Mouse (Mus musculus) kidney, embryonic 14.5 days (tissue): ENCODE results near the gene Gskip. TPM values are rescaled to one million over a fixed set of nuclear protein-coding genes. Genes with fewer than 3 reads are reported as not detected.

Experiments used
- ATAC-seq: fragments of 200-750 bp; cut with Nextera tagmentation; 2 replicates; pipeline ENCODE4 v1.8.0; 2017; ENCODE audit warnings: moderate number of reproducible peaks, mild to moderate bottlenecking, moderate TSS enrichment, moderate library complexity; ENCODE audit not compliant: low FRiP score, low TSS enrichment
- H3K27ac ChIP-seq: fragments of 300-500 bp; sonication (generic); 2 replicates; pipeline ENCODE4 v1.5.1; 2014; ENCODE audit warnings: low read depth, mild to moderate bottlenecking, low read length, moderate library complexity, mixed read lengths
- H3K27me3 ChIP-seq: fragments of 300-500 bp; sonication (generic); 2 replicates; pipeline ENCODE4 v1.6.1; 2014; ENCODE audit warnings: mild to moderate bottlenecking, low read length; ENCODE audit not compliant: control insufficient read depth, insufficient read depth
- H3K36me3 ChIP-seq: fragments of 300-500 bp; sonication (generic); 2 replicates; pipeline ENCODE4 v1.6.1; 2014; ENCODE audit warnings: low read length, mixed read lengths; ENCODE audit not compliant: control insufficient read depth, insufficient read depth
- H3K4me1 ChIP-seq: fragments of 300-500 bp; sonication (generic); 2 replicates; pipeline ENCODE4 v1.6.1; 2014; ENCODE audit warnings: low read length, mixed read lengths; ENCODE audit not compliant: control insufficient read depth, insufficient read depth
- H3K4me2 ChIP-seq: fragments of 300-500 bp; sonication (generic); replicated peaks from 2 replicates; pipeline ENCODE4 v1.6.1; 2014; ENCODE audit warnings: low read depth, mild to moderate bottlenecking, low read length
- H3K4me3 ChIP-seq: fragments of 300-500 bp; sonication (generic); 2 replicates; pipeline ENCODE4 v1.5.1; 2014; ENCODE audit warnings: mild to moderate bottlenecking, low read length
- H3K9ac ChIP-seq: fragments of 300-500 bp; sonication (generic); 2 replicates; pipeline ENCODE4 v1.6.1; 2014; ENCODE audit warnings: low read depth, mild to moderate bottlenecking, low read length, moderate library complexity
- H3K9me3 ChIP-seq: fragments of 300-500 bp; sonication (generic); 2 replicates; pipeline ENCODE4 v1.6.1; 2016; ENCODE audit warnings: low read length; ENCODE audit not compliant: control insufficient read depth
- WGBS: fragments of 180-500 bp; shearing (Covaris S2); extraction: QIAGEN DNeasy Blood & Tissue Kit; methylation state at CpG from one replicate; pipeline ENCODE4 v1.1.7; 2014; 5-methylcytosine and 5-hydroxymethylcytosine counted together
- polyA plus RNA-seq: library from polyadenylated mRNA; unstranded; fragments of >200 nt; fragmentation: Nextera tagmentation; extraction: Ambion mirVana; gene quantifications from 2 replicates; pipeline ENCODE4 v1.2.1, GENCODE M21; 2014

Gskip gene
- polyA plus RNA-seq, 1 experiment from 2014 or later = 29.6 TPM

- peak; percentile 94 for ATAC-seq
- Histone ChIP-seq H3K36me3 (peaks cover 7% of the 10 kb centered on the region; the same call in 1 of the 2 replicates), H3K9me3 (no peaks in the 10 kb centered on the region), H3K4me1 (peaks cover 12% of the 10 kb centered on the region; the same call in 1 of the 2 replicates), H3K4me2 (peak within 1 kb of the TSS; percentile 79), H3K4me3 (peak within 1 kb of the TSS; percentile 93), H3K9ac (peak within 1 kb of the TSS; percentile 90), H3K27me3 (no peaks in the 10 kb centered on the region), H3K27ac (peak within 1 kb of the TSS; percentile 85)
- WGBS = under 1% methylated on average over 69 of the region's 73 CpGs
Measured at GRCm38 (mm10) chr12:105685001-105685691, 517 bp downstream of the Gskip start, which contains the start of gene Atg2b. Gene Atg2b (minus strand): TSS chr12:105685211.

GRCm38 (mm10) chr12:105686791-105687190 lies 2.2 kb downstream of the Gskip start:
- WGBS = 83% methylated on average over 3 of the region's 3 CpGs
- Histone ChIP-seq H3K27me3 (no peaks in the 10 kb centered on the region), H3K9ac (no peak overlapping the region), H3K9me3 (no peaks in the 10 kb centered on the region), H3K27ac (no peak overlapping the region), H3K36me3 (peaks cover 7% of the 10 kb centered on the region; the same call in 1 of the 2 replicates), H3K4me2 (no peak overlapping the region), H3K4me3 (no peak overlapping the region), H3K4me1 (peaks cover 12% of the 10 kb centered on the region; the same call in 1 of the 2 replicates)
- no peak for ATAC-seq

GRCm38 (mm10) chr12:105687416-105687815 lies 2.8 kb downstream of the Gskip start:
- Histone ChIP-seq H3K27me3 (no peaks in the 10 kb centered on the region), H3K9me3 (no peaks in the 10 kb centered on the region), H3K4me3 (no peak overlapping the region), H3K36me3 (peaks cover 13% of the 10 kb centered on the region; the same call in 1 of the 2 replicates), H3K27ac (no peak overlapping the region), H3K4me1 (peaks cover 12% of the 10 kb centered on the region; the same call in 1 of the 2 replicates), H3K4me2 (no peak overlapping the region), H3K9ac (no peak overlapping the region)
- 83% methylated on average over 4 of the region's 4 CpGs for WGBS
- ATAC-seq = no peak

GRCm38 (mm10) chr12:105688546-105688945 lies 3.9 kb downstream of the Gskip start:
- Histone ChIP-seq H3K27ac (no peak overlapping the region), H3K9me3 (no peaks in the 10 kb centered on the region), H3K9ac (no peak overlapping the region), H3K4me1 (peaks cover 7% of the 10 kb centered on the region; the same call in 1 of the 2 replicates), H3K27me3 (no peaks in the 10 kb centered on the region), H3K4me2 (no peak overlapping the region), H3K36me3 (peaks cover 17% of the 10 kb centered on the region; the same call in 1 of the 2 replicates), H3K4me3 (no peak overlapping the region)
- no peak for ATAC-seq
- 86% methylated on average over 3 of the region's 4 CpGs for WGBS

- no peak overlapping the region for H3K27ac ChIP-seq
- H3K4me2 ChIP-seq = no peak overlapping the region
- H3K4me3 ChIP-seq = no peak overlapping the region
- no peak for ATAC-seq
- H3K36me3 ChIP-seq = peaks cover 17% of the 10 kb centered on the region; the same call in 1 of the 2 replicates
- H3K4me1 ChIP-seq = peaks cover 6% of the 10 kb centered on the region; the same call in 1 of the 2 replicates
- 85% methylated on average over 13 of the region's 13 CpGs for WGBS
- H3K9me3 ChIP-seq = no peaks in the 10 kb centered on the region
- H3K27me3 ChIP-seq = no peaks in the 10 kb centered on the region
- no peak overlapping the region for H3K9ac ChIP-seq
Measured at GRCm38 (mm10) chr12:105689435-105689834, 4.8 kb downstream of the Gskip start.

- no peaks in the 10 kb centered on the region for H3K4me1 ChIP-seq
- H3K27me3 ChIP-seq = no peaks in the 10 kb centered on the region
- no peaks in the 10 kb centered on the region for H3K9me3 ChIP-seq
- no peak overlapping the region for H3K27ac ChIP-seq
- 95% methylated on average over 2 of the region's 2 CpGs for WGBS
- H3K9ac ChIP-seq = no peak overlapping the region
- ATAC-seq = no peak
- H3K4me3 ChIP-seq = no peak overlapping the region
- peaks cover 17% of the 10 kb centered on the region; the same call in 1 of the 2 replicates for H3K36me3 ChIP-seq
- H3K4me2 ChIP-seq = no peak overlapping the region
Measured at GRCm38 (mm10) chr12:105694021-105694420, 9.4 kb downstream of the Gskip start.

GRCm38 (mm10) chr12:105695848-105696247 lies 11.2 kb downstream of the Gskip start:
- no peak overlapping the region for H3K4me3 ChIP-seq
- no peak for ATAC-seq
- H3K27ac ChIP-seq = no peak overlapping the region
- H3K27me3 ChIP-seq = no peaks in the 10 kb centered on the region
- H3K9me3 ChIP-seq = no peaks in the 10 kb centered on the region
- H3K36me3 ChIP-seq = peaks cover 20% of the 10 kb centered on the region
- no peak overlapping the region for H3K4me2 ChIP-seq
- no peaks in the 10 kb centered on the region for H3K4me1 ChIP-seq
- WGBS = 77% methylated on average over 7 of the region's 7 CpGs
- H3K9ac ChIP-seq = no peak overlapping the region

- Histone ChIP-seq H3K27me3 (no peaks in the 10 kb centered on the region), H3K9me3 (no peaks in the 10 kb centered on the region), H3K36me3 (peaks cover 20% of the 10 kb centered on the region), H3K9ac (no peak overlapping the region), H3K4me3 (no peak overlapping the region), H3K4me2 (no peak overlapping the region), H3K27ac (no peak overlapping the region), H3K4me1 (no peaks in the 10 kb centered on the region)
- no peak for ATAC-seq
- WGBS = 90% methylated on average over 8 of the region's 8 CpGs
Measured at GRCm38 (mm10) chr12:105697104-105697780, 12.6 kb downstream of the Gskip start.

- Histone ChIP-seq H3K4me3 (no peak overlapping the region), H3K36me3 (peaks cover 15% of the 10 kb centered on the region), H3K9me3 (no peaks in the 10 kb centered on the region), H3K9ac (no peak overlapping the region), H3K4me2 (no peak overlapping the region), H3K27ac (no peak overlapping the region), H3K27me3 (no peaks in the 10 kb centered on the region), H3K4me1 (0 out of 2 replicates have a peak, but pooled peaks cover 1% of the 10 kb centered on the region)
- ATAC-seq = no peak
- 89% methylated on average over 12 of the region's 12 CpGs for WGBS
Measured at GRCm38 (mm10) chr12:105700433-105700832, 15.8 kb downstream of the Gskip start.
